Mouse (Mus musculus): ENCODE data around the gene Foxm1.

- TF ChIP-seq POLR2A (IDR thresholded peaks at IDR 0.05; ENCODE audit: insufficient read depth, low read length) = no peak
- TF ChIP-seq EP300 (IDR thresholded peaks at IDR 0.05; ENCODE audit: insufficient read depth, low read depth, low read length) = no peak
- TF ChIP-seq CTCF (IDR thresholded peaks at IDR 0.05; ENCODE audit: low read depth, low read length) = no peak
Observed at GRCm38 (mm10) chr6:128383752-128384151, 21.0 kb downstream of the Foxm1 start.

Measured in ES-Bruce4 (cell line).